Mouse (Mus musculus) left cerebral cortex, adult 2 months (tissue): ENCODE data around the gene Daw1. TPM values are rescaled to one million over a fixed set of nuclear protein-coding genes. Genes with fewer than 3 reads are reported as not detected.
A peak's percentile ranks its signal among the peaks of the same experiment; 100 is the strongest.

Experiments used
- DNase-seq, 2 experiments: peaks; one replicate each; pipeline ENCODE4 v3.0.0; 2021 to 2022; ENCODE audit warnings: low spot score in 2 of 2, mixed read lengths in 1 of 2; ENCODE audit errors: extremely low spot score in 1 of 2
- H3K27ac ChIP-seq: fragments of 200-600 bp; 2 replicates; pipeline ENCODE4 v1.8.1; 2022
- H3K4me3 ChIP-seq: fragments of 200-600 bp; 2 replicates; pipeline ENCODE4 v1.8.1; 2022
- CTCF ChIP-seq: fragments of 200-600 bp; IDR thresholded peaks from 2 replicates; pipeline ENCODE4 v1.8.1; 2022; ENCODE audit warnings: antibody characterized with exemption, mild to moderate bottlenecking, moderate library complexity
- intact Hi-C: fragments of 180-260 bp; cut with DNase I; formaldehyde crosslinking; loops from one replicate; pipeline ENCODE4 v1.15.1; 2025
- total RNA-seq, 2 experiments: library from RNA; stranded (reverse); gene quantifications; 2 replicates each; pipeline ENCODE4 v1.2.3; 2021

Daw1 gene
- total RNA-seq, 2 experiments from 2014 or later, result 0.25 to 0.56 TPM

- no peak for DNase-seq
- H3K4me3 ChIP-seq, result no peak overlapping the region
- H3K27ac ChIP-seq, result no peak overlapping the region
- intact Hi-C loops, result no loop called here
- peak; percentile 26 for TF ChIP-seq CTCF
These were observed 63.5 kb downstream of the Daw1 start for GRCm38 (mm10) chr1:83223072-83223471.

- H3K4me3 ChIP-seq, result no peak overlapping the region
- no peak overlapping the region for H3K27ac ChIP-seq
- intact Hi-C loops, result no loop called here
- no peak for TF ChIP-seq CTCF
- no peak for DNase-seq
These were observed 64.9 kb downstream of the Daw1 start for GRCm38 (mm10) chr1:83224423-83224960.

GRCm38 (mm10) chr1:83227946-83228345, 68.4 kb downstream of the Daw1 start:
- no peak for DNase-seq
- H3K4me3 ChIP-seq, result no peak overlapping the region
- intact Hi-C loops, result no loop called here
- TF ChIP-seq CTCF, result no peak
- H3K27ac ChIP-seq, result no peak overlapping the region

GRCm38 (mm10) chr1:83248235-83248746, 88.7 kb downstream of the Daw1 start:
- no peak overlapping the region for H3K27ac ChIP-seq
- TF ChIP-seq CTCF, result no peak

GRCm38 (mm10) chr1:83251746-83252145, 92.2 kb downstream of the Daw1 start:
- TF ChIP-seq CTCF, result no peak
- intact Hi-C loops, result no loop called here
- Histone ChIP-seq H3K27ac (no peak overlapping the region), H3K4me3 (no peak overlapping the region)
- DNase-seq, result no peak

More at GRCm38 (mm10) chr1:83248235-83248746, 88.7 kb downstream of the Daw1 start:
- H3K4me3 ChIP-seq, result no peak overlapping the region
- intact Hi-C loops, result no loop called here
- no peak for DNase-seq

Other genes with a start within 250 kb of the Daw1 start
- gene A030005L19Rik, start 246.4 kb upstream of the Daw1 start, total RNA-seq, result under 1 TPM; 0.61 to 0.91 TPM
- gene A030014E15Rik, start 234.8 kb upstream of the Daw1 start, total RNA-seq, result not detected
- gene Gm6217, start 228.4 kb upstream of the Daw1 start, total RNA-seq, result not detected
- not detected for gene A030003K21Rik, start 216.4 kb upstream of the Daw1 start, total RNA-seq
- gene Gm7544, start 203.7 kb upstream of the Daw1 start, total RNA-seq, result not detected
- not detected for gene Gm47955, start 199.5 kb upstream of the Daw1 start, total RNA-seq
- not detected for gene Gm47959, start 159.2 kb upstream of the Daw1 start, total RNA-seq
- 1 to 10 TPM; 1.8 to 2.0 TPM for gene Slc19a3, start 121.3 kb upstream of the Daw1 start, total RNA-seq
- not detected for gene Krtap28-10, start 117.3 kb upstream of the Daw1 start, total RNA-seq
- gene Gm47969, start 114.8 kb upstream of the Daw1 start, total RNA-seq, result not detected
- not detected for gene A030005K14Rik, start 100.4 kb upstream of the Daw1 start, total RNA-seq
- gene Krtap28-13, start 98.8 kb upstream of the Daw1 start, total RNA-seq, result not detected
- gene Ccl20, start 43.0 kb upstream of the Daw1 start, total RNA-seq, result not detected
- gene Sphkap, start 248.4 kb downstream of the Daw1 start, total RNA-seq, result 100 to 1,000 TPM; 174 to 176 TPM